7 mouse cellular contexts compared by ENCODE assay signal in genomic region chr4:155892438-155893211, GRCm38 (mm10). TPM values are rescaled to one million over a fixed set of nuclear protein-coding genes. Genes with fewer than 3 reads are reported as not detected.
A peak's percentile ranks its signal among the peaks of the same experiment; 100 is the strongest.
DNase-seq lines count a peak whose midpoint lies in the region; ATAC-seq lines count a peak whose summit lies in the region.

No protein-coding gene starts in this region.

- H3K27me3 ChIP-seq in heart, embryonic 12.5 days (replicated peaks) = no peaks in the 10 kb centered on the region
- H3K27me3 ChIP-seq in limb, embryonic 10.5 days (ENCODE audit: low read depth, poor library complexity, severe bottlenecking) = no peaks in the 10 kb centered on the region
- no peaks in the 10 kb centered on the region for H3K27me3 ChIP-seq in stomach, embryonic 16.5 days (ENCODE audit: control insufficient read depth, insufficient read depth, low read length)

- peaks cover 41% of the 10 kb centered on the region for H3K4me1 ChIP-seq in heart, embryonic 12.5 days (replicated peaks)
- H3K4me1 ChIP-seq in limb, embryonic 10.5 days = peaks cover 38% of the 10 kb centered on the region
- H3K4me1 ChIP-seq in stomach, embryonic 16.5 days (ENCODE audit: control insufficient read depth, insufficient read depth, low read length) = peaks cover 34% of the 10 kb centered on the region

- WGBS in heart, embryonic 12.5 days = 6% methylated on average over 37 of the region's 37 CpGs
- WGBS in limb, embryonic 10.5 days = 7% methylated on average over 37 of the region's 37 CpGs
- WGBS in stomach, embryonic 16.5 days = 5% methylated on average over 37 of the region's 37 CpGs

- H3K36me3 ChIP-seq in heart, embryonic 12.5 days = peaks cover 36% of the 10 kb centered on the region
- H3K36me3 ChIP-seq in limb, embryonic 10.5 days = peaks cover 41% of the 10 kb centered on the region
- peaks cover 9% of the 10 kb centered on the region; the same call in 1 of the 2 replicates for H3K36me3 ChIP-seq in stomach, embryonic 16.5 days (ENCODE audit: control insufficient read depth, insufficient read depth, low read length)

- peak overlapping the region; percentile 82 for H3K4me3 ChIP-seq in heart, embryonic 12.5 days
- H3K4me3 ChIP-seq in limb, embryonic 10.5 days = peak overlapping the region; percentile 92
- H3K4me3 ChIP-seq in stomach, embryonic 16.5 days (replicated peaks; ENCODE audit: low read length) = peak overlapping the region; percentile 91

- DNase-seq in 3134 (ENCODE audit: extremely low read depth, insufficient read length, low spot score) (peak; percentile 61), 3T3-L1 (ENCODE audit: low read depth, low spot score) (peak; percentile 50)
- DNase-seq in cerebellum, adult 8-10 months = peak; percentile 51
- DNase-seq in limb, embryonic 10.5 days (ENCODE audit: low spot score) = peak; percentile 69

- no peaks in the 10 kb centered on the region for H3K9me3 ChIP-seq in heart, embryonic 12.5 days (replicated peaks)
- no peaks in the 10 kb centered on the region for H3K9me3 ChIP-seq in limb, embryonic 10.5 days (replicated peaks)
- H3K9me3 ChIP-seq in stomach, embryonic 16.5 days (replicated peaks; ENCODE audit: control insufficient read depth, low read length) = no peaks in the 10 kb centered on the region

- H3K27ac ChIP-seq in heart, embryonic 12.5 days (ENCODE audit: poor library complexity, severe bottlenecking) = peak overlapping the region; percentile 93; the same call in 1 of the 2 replicates
- H3K27ac ChIP-seq in limb, embryonic 10.5 days = peak overlapping the region; percentile 93
- peak overlapping the region; percentile 98 for H3K27ac ChIP-seq in stomach, embryonic 16.5 days (ENCODE audit: low read length)

- H3K4me2 ChIP-seq in heart, embryonic 12.5 days = peak overlapping the region; percentile 97
- peak overlapping the region; percentile 96 for H3K4me2 ChIP-seq in stomach, embryonic 16.5 days (ENCODE audit: low read depth, low read length)

- ATAC-seq in heart, embryonic 12.5 days (ENCODE audit: insufficient number of reproducible peaks, low FRiP score) = peak; percentile 27
- ATAC-seq in megakaryocyte progenitor cell, adult 5-6 weeks (replicated peaks; ENCODE audit: poor library complexity) = peak; percentile 16
- ATAC-seq in stomach, embryonic 16.5 days (ENCODE audit: insufficient read depth, low FRiP score) = 0 out of 2 replicates have a peak, but pooled peaks have one; percentile 8

- H3K9ac ChIP-seq in heart, embryonic 12.5 days = peak overlapping the region; percentile 88
- peak overlapping the region; percentile 95 for H3K9ac ChIP-seq in stomach, embryonic 16.5 days (ENCODE audit: low read length)

RNA-seq across cellular contexts. Expression of gene Acap3, which starts 1.0 kb away (rescaled TPM):
- 13.8 and 14.2 TPM in 2 replicates for polyA plus RNA-seq in heart, embryonic 12.5 days (2016; fragmentation: Nextera tagmentation; extraction: Ambion mirVana)
- 20.9 and 25.3 TPM in 2 replicates for polyA plus RNA-seq in limb, embryonic 10.5 days (2016; fragmentation: Nextera tagmentation; extraction: Ambion mirVana)
- total RNA-seq in megakaryocyte progenitor cell, adult 5-6 weeks (2015) = 7.9 and 8.3 TPM in 2 replicates
- 6.2 and 6.7 TPM in 2 replicates for total RNA-seq in megakaryocyte progenitor cell, adult 5-6 weeks (2017)
- 18.0 and 24.0 TPM in 2 replicates for polyA plus RNA-seq in stomach, embryonic 16.5 days (2015; fragmentation: Nextera tagmentation; extraction: Ambion mirVana)

RNA-seq across cellular contexts. Expression of gene Pusl1, which starts 1.0 kb away (rescaled TPM):
- polyA plus RNA-seq in heart, embryonic 12.5 days (2016; fragmentation: Nextera tagmentation; extraction: Ambion mirVana) = 31.2 and 31.5 TPM in 2 replicates
- 52.4 and 55.5 TPM in 2 replicates for polyA plus RNA-seq in limb, embryonic 10.5 days (2016; fragmentation: Nextera tagmentation; extraction: Ambion mirVana)
- 18.7 and 22.5 TPM in 2 replicates for total RNA-seq in megakaryocyte progenitor cell, adult 5-6 weeks (2015)
- total RNA-seq in megakaryocyte progenitor cell, adult 5-6 weeks (2017) = 19.3 and 33.7 TPM in 2 replicates
- polyA plus RNA-seq in stomach, embryonic 16.5 days (2015; fragmentation: Nextera tagmentation; extraction: Ambion mirVana) = 51.2 and 54.1 TPM in 2 replicates

RNA-seq across cellular contexts. Expression of gene Ints11, which starts 23.3 kb away (rescaled TPM):
- polyA plus RNA-seq in heart, embryonic 12.5 days (2016; fragmentation: Nextera tagmentation; extraction: Ambion mirVana) = 37.8 and 38.3 TPM in 2 replicates
- polyA plus RNA-seq in limb, embryonic 10.5 days (2016; fragmentation: Nextera tagmentation; extraction: Ambion mirVana) = 106 and 107 TPM in 2 replicates
- total RNA-seq in megakaryocyte progenitor cell, adult 5-6 weeks (2015) = 26.8 and 47.5 TPM in 2 replicates
- total RNA-seq in megakaryocyte progenitor cell, adult 5-6 weeks (2017) = 28.5 and 35.9 TPM in 2 replicates
- 61.2 and 63.9 TPM in 2 replicates for polyA plus RNA-seq in stomach, embryonic 16.5 days (2015; fragmentation: Nextera tagmentation; extraction: Ambion mirVana)

RNA-seq across cellular contexts. Expression of gene Cptp, which starts 23.4 kb away (rescaled TPM):
- polyA plus RNA-seq in heart, embryonic 12.5 days (2016; fragmentation: Nextera tagmentation; extraction: Ambion mirVana) = 9.2 and 10.1 TPM in 2 replicates
- 18.9 and 19.0 TPM in 2 replicates for polyA plus RNA-seq in limb, embryonic 10.5 days (2016; fragmentation: Nextera tagmentation; extraction: Ambion mirVana)
- 7.6 and 7.8 TPM in 2 replicates for total RNA-seq in megakaryocyte progenitor cell, adult 5-6 weeks (2015)
- 8.8 and 9.2 TPM in 2 replicates for total RNA-seq in megakaryocyte progenitor cell, adult 5-6 weeks (2017)
- 19.4 and 23.0 TPM in 2 replicates for polyA plus RNA-seq in stomach, embryonic 16.5 days (2015; fragmentation: Nextera tagmentation; extraction: Ambion mirVana)

RNA-seq across cellular contexts. Expression of gene Tas1r3, which starts 29.5 kb away (rescaled TPM):
- polyA plus RNA-seq in heart, embryonic 12.5 days (2016; fragmentation: Nextera tagmentation; extraction: Ambion mirVana) = 0.13 and 0.19 TPM in 2 replicates
- polyA plus RNA-seq in limb, embryonic 10.5 days (2016; fragmentation: Nextera tagmentation; extraction: Ambion mirVana) = 0.24 and 0.31 TPM in 2 replicates
- total RNA-seq in megakaryocyte progenitor cell, adult 5-6 weeks (2015) = 0.07 and 0.10 TPM in 2 replicates
- total RNA-seq in megakaryocyte progenitor cell, adult 5-6 weeks (2017) = 0.17 TPM in 2 replicates
- 0.32 and 0.35 TPM in 2 replicates for polyA plus RNA-seq in stomach, embryonic 16.5 days (2015; fragmentation: Nextera tagmentation; extraction: Ambion mirVana)

Comparison
In these comparisons a context has a peak if more than half of its experiments do, and no peak if none do; other contexts are left out.
1. Peak in every context shown above with its lines: DNase-seq, ATAC-seq, H3K4me3 ChIP-seq and H3K27ac ChIP-seq.